Mouse (Mus musculus) thymus, postnatal 14 days (tissue): ENCODE results near the gene Rpl35.
"Not testable (repeated sequence)": the region's sequence is repeated elsewhere in the genome, so short reads cannot be mapped to it uniquely, and the experiment has no call there.

ENCODE experiments used
- DNase-seq: peaks from one replicate; pipeline ENCODE4 v3.0.0; 2021

The Rpl35 gene

DNA sequence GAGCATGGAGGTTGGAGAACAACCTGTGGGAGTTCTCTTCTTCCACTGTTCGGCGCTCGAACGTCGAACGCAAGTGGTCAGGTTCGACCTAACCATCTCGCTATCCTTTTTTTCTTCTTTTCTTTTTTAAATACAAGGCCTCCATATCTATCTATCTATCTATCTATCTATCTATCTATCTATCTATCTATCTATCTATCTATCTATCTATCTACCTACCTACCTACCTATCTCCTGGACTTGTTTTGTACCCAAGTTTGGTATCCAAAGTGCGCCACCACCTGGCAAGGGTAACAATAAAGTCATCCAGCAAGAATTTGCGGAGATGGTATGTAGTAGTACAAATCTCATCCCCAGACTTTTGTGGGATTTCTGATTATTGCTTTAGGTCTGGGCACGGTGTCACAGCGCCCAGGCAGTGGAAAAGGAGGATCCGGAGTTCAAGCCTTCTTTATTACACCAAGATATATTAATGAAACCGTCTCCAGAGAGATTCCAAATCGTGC lies at the start of gene Rpl35:
Gene Rpl35 (minus strand): TSS at position 51 of the 506 bp plus-strand sequence.
- peak; percentile 73 for DNase-seq

DNA sequence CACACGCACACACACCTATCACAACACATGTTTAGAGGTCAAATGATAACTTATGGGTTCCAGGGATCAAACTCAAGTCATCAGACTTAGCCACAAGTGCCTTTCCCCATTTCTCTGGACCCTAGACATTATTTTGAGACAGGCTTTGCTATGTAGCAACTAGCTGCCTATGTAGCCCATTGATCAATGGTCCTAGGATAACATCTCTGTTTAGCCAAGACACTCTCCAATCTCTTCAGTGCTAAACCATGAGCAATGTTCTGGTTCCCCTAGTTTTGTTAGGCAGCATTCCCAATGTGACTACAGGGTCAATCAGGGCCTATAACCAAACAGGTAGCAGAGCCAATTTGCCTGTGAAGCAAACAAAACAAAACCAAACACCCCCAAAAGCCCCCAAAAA lies 43.1 kb upstream of the Rpl35 start:
- no peak for DNase-seq

DNA sequence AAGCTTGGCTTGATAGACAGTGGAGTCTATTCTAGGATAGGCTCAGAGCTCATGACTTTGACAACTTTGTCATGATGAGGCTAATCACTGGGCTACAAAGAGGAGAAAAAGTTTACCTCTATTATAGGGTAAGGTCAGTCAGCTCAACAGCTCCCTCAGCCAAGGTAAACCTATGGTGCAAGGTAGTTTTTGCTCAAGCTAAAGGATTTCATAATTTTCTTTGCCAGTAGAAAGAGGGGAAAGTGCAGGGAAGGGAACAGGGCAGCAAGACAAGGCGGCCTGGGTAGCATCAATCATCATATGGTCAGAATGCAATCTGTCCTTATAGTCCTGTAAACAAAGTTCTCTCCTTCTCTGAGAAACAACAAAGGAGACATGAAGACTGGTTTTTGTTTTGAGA lies 34.8 kb upstream of the Rpl35 start:
- DNase-seq = no peak

DNA sequence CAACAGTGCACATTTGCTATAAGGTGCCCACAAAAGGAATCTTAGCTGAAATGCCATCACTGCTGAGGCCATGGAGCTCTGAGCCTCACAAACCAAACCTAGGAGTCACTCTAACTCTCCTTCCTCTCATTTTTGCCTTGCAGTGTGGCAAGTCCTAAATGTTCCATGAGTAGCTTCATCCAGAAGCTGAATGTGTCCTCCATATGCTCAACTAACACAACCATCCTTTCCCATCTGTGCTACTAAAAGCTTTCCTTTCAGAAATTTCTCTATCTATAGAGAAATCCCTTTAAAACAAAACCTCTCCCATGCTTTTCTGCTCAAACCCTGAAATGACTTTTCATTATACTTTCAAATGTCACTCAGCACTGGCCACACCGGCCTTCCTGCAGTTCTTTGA lies 26.2 kb upstream of the Rpl35 start:
- no peak for DNase-seq

DNA sequence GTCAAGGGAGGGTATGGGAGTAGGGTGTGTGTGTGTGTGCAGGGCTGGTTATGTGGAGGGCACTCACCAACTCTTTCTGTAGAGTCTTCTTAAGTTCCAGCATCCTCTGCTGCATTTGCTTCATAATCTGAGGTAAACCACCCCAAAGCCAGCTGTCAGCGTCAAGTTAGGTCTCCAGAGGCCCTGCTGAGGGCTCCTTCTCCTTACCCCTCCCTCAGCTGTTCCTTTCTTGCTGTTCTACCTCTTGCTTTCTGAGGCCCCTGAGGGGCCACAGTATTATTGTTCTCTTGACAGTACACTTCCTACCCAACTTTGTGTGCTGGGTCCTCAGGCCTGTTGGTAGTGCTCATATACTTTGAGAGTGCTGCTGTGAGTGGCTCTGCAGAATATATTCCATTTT lies 14.6 kb upstream of the Rpl35 start:
- no peak for DNase-seq

DNA sequence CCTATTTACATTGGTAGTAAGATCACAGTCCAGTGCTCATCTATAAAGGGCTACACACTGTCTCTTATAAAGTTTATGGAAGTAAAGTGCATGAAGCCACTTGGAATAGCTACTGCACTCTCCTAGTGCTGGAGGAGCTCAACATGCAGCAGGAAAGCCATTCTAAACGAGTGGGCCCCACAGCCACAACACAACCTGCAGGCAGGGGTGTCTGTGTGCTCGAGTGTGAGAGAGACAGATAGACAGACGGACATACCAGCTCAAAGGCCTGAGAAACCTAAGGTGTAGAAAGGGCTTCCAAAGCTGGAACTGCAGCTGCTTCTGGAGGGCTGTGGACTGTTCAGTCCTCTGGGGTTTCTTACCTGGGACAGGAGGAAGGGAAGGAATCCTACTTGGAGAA lies 11.2 kb upstream of the Rpl35 start:
- DNase-seq = no peak

DNA sequence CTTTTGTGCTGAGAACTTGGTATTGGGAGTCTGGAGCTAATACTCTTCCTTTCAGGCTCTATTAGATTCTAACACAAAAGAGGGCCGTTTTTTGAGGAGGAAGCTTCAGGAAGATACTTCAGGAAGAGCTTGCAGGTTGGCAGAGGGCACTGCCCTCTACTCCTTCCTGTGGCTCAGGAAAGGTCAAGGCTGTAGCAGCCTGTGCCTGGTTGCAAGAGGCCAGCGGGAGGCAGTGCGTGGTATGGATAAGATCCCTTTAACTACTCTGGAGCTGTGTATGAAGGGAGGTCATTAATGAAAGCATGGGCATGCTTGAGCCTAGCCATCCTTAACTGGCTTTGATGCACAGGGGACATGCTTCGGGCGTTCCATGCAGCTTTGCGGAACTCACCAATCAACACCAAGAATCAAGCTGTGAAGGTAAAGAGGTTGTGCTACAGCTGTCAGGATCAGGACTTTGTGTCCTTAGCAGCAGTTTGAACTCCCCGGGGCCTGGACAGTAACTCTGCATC lies 7.4 kb upstream of the Rpl35 start:
- no peak for DNase-seq

DNA sequence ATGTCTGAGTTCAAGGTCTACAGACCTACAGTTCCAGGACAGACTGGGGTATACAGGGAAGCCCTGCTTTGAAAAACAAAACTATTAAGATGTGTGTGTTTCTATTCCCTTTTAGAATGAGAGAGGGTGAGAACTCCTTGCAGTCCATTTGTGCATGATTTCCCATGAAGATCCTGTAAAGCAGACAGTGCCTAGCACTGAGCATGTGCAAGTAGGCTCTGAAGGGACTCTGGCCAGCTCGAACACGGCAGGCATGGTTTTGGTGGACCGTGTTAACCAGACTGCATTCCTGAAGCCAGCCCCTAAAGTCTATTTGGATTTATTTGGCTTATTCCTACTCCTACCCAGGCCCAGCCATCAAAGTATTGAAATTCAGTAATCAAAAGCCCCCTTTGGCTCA lies 6.5 kb upstream of the Rpl35 start:
- no peak for DNase-seq

DNA sequence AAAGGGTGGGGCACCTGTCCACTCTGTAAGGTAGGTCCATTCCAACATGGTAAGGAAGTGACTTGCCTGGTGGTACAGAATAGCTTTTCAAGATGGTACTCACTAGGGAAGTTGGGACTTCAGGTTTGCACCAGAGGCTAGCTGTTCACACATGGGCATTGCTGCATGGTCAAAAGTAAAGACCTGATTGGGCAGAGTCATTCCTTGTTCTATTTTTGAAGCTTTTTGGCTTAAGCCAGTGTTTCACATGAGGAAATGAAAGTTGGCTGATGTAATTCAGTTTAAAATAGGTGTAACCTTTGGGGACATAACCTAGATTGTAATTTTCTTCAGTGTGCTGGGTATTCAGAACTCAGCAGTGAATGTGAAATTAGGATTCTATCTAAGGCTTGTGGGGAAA lies 5.8 kb upstream of the Rpl35 start:
- no peak for DNase-seq

DNA sequence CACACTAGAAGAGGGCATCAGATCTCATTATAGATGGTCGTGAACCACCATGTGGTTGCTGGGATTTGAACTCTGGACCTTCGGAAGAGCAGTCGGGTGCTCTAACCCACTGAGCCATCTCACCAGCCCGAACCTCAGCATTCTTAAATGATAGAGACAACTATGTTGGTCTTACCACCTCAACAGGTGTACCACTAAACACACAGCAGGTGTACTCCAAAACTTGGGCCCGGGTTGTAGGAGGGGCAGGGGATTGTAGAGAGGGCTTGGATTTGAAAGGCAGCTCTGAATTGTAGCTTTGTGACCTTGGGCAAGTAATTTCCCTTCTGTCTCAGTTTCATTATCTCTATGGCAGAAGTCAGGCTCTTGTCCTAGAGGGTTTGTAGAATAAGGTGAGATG lies 4.7 kb upstream of the Rpl35 start:
- not testable (repeated sequence) for DNase-seq

DNA sequence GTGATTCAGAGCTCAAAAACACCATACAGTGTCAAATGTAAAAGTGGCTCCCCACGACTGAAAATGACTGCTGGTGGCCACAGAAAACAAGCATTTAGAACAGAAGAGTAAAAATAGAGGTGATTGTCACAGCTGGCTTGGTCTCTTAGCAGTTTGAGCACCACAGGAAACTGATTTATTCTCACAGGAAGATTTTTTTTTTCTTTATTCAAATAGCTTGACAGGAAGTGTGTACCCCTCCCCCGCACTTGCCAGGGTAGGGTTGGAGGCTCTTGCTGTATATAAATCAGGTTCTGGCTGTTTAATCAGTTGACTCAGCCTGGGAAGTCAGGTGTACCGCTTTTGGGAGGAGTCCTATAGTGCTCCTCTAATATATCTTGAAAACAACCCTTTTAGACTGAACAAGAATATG lies 3.5 kb upstream of the Rpl35 start:
- peak; percentile 85 for DNase-seq

DNA sequence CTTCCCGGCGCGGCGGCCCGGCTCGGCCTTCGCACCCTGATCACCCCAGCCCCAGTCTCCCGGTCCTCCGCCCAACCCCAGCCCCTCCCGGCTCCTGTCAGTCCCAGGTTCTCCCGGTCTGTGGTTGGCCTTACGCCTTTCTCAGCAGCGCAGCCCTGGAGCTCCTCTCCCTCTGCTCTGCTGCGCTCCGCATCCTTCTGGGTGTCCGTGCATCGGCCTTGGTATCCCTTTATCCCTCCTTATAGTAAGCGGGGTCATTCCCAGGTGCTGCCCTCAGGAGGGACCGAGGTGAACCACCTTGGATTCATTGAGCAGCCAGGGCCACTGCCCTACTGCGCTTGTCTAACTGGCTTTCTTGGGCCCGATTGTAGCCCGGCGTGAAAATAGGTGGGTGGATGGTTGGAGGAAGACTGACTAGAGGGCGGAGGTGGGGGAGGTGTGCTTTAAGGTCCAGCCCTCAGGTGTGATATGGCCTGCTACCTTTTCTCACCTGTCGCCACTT lies 3.0 kb upstream of the Rpl35 start:
- peak; percentile 49 for DNase-seq

DNA sequence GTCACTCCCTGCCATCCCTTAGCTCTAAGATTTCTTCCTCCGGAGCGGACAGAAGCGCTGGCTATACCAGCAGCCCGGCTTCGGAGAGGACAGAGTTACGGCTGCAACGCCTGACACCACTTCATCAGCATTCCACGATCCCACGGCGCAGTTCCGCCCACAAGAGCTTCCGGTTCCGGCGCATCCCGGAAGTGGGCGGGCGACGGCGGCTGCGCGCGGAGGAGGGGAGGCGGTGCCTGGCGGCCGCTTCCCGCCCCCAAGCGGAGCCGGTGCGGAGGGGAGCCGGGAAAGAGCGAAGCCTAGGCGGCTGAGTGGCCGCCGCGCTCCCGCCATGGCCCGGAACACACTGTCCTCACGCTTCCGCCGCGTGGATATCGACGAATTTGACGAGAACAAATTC lies 2.4 kb upstream of the Rpl35 start:
- DNase-seq = peak; percentile 96

DNA sequence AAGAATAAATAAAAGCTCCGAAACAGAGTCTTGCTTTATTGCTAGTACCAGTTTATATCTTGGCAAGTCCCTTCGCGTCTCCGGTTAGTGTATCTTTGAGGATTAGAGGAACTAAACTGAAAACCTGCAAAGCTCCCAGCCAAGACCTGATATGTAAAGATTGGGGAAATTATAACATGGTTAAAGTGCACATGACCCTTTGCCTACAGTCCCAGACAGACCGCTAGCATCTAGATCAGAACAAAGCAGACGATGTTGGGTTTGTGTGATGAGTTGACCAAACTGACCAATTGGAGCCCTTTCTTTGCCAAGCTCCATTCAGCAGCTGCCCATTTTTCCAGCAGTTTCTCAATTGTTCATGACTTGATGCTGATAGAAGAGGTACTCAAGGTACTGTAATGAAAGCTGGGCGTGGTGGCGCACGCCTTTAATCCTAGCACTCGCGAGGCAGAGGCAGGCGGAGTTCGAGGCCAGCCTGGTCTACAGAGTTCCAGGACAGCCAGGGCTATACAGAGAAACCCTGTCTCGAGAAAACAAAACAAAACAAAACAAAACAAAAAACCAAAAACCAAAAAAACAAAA lies 816 bp upstream of the Rpl35 start:
- no peak for DNase-seq

DNA sequence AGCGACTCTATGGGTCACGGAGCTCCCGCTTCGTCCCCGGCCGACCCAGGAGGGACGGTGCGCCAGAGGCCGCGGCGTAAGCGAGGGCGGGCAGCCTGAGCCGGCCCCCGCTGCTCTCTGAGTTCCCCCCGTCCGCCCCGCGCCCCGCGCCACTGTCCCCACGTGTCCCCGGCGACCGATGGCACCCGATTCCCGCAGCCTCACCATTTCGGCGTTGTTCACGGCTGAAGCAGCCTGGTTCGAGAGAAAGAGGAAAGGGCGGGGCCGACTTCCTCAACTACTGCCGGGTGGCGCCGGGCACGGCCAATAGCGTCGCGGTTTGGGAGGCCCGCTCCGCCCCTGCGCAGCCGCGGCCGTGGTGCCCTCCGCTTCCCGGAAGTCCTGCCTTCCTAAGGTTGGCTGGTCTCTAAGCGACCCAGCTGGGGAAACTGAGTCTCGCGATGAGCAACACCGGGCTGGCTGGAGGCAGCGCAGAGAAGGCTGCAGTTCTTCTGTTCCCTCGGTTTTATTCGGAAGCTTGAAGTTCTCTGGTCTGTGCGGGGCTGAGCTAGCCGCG lies 466 bp downstream of the Rpl35 start, which contains the start of gene Arpc5l:
Gene Arpc5l (plus strand): TSS at position 469 of the 556 bp plus-strand sequence.
- peak; percentile 94 for DNase-seq

DNA sequence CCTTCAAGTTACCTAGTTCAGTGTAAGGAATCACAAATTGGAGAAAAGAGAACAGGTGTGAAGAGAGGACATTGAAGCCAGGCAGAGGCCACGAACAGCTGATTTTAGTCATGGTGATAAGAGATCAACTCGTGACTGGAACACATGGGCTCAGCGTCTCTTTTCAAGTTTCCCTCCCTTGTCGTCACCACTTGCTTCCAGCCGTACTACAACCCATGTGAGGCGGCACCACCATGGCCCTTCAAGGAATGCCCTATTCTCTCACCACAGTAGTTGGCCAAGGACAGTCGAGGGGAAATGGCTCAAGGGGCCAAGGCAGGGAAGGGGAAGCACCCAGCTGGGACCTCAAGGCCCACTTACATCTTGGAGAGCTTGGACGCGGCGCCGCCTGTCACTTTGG lies 1.1 kb downstream of the Rpl35 start:
- DNase-seq = peak; percentile 35

DNA sequence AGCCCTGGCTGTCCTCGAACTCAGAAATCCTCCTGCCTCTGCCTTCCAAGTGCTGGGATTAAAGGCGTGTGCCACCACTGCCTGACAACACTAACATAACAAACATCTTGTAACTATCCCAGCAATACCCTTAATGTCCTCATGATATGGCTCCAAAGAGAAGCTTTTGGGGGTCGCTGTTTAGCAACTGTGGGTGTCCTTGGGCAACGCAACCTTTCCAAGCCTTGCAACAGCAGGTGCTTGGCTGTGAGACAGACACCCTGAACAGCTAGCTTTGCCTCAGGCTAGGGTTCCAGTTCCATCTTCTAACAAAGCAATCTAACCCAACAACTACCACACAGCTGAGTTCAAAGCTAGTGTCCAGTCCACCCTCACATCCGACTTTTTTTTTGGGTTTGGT lies 1.9 kb downstream of the Rpl35 start:
- no peak for DNase-seq

DNA sequence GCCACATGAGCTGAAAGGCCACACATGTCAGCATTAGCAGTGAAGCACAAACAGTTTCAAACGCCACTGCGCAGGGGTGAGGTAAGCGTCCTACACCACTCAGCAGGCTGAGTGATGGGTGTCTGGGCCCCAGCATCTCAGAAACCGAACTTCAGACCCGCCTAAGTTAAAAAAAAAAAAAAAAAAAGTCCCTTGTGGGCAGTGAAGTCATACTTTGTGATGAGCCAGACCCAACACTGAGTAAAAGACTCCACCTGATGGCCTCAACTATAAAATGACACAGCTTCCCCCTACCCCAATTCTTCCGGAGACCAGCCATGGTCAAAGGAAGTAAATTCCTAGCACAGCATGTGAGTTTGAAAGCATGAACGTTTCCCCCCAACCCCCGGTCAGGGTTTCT lies 2.3 kb downstream of the Rpl35 start:
- DNase-seq = no peak

DNA sequence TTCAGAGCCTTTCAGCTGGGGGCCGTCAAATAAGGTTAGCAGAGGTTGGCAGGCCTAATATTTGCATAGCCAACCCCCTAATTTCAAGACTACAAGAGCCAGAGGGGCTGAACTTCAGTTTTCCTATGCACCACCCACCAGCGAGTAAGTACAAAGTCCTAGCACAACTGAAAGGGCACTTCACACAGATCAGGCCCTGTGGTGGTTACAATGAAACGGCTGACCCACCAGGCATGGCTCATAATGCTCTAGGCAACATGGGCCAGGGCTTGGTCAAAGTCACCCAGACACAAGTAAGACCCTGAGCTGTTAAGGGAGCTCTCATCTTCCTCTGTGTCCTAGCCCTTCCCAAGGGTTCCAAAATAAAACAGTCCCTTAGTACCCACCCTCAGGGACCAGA lies 3.6 kb downstream of the Rpl35 start:
- DNase-seq = no peak

DNA sequence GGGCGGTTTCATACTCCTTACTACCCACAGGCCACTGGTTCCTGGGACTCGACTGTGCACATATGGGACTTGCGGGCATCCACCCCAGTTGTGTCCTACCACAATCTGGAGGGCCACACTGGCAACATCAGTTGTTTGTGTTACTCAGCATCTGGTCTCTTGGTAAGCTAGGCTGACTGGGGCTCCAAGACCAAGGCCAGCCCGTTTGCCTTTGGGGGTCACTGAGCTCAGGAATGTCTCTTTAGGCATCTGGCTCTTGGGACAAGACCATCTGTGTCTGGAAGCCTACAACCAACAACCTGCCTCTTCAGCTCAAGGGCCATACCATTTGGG lies 4.9 kb downstream of the Rpl35 start:
- DNase-seq = no peak

DNA sequence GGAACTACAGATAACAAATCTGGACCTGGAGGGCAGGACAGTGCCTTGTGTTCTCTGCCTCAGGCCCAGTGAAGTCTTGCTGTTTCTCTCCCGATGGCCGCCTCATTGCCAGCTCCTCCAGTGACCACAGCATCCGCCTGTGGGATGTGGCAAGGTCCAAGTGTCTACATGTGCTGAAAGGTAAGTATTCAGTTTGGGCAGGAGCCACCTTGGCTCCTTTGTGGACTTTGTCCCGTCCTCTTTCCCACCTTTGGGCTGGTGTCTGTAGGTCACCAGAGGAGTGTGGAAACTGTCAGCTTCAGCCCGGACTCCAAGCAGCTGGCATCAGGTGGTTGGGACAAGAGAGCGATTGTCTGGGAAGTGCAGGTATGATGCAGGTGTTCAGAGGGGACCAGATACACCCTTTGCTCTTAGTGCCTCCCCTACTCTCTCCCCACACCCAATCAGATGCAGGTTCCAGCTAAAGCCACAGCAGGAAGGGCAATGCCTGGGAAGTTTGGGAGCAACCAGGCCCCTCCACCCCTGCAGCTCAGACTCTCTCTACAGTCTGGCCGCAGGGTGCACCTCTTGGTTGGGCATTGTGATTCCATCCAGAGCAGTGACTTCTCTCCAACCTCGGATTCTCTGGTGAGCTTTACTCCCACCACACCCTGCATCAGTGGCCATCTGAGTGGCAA lies 5.4 kb downstream of the Rpl35 start:
- no peak for DNase-seq

DNA sequence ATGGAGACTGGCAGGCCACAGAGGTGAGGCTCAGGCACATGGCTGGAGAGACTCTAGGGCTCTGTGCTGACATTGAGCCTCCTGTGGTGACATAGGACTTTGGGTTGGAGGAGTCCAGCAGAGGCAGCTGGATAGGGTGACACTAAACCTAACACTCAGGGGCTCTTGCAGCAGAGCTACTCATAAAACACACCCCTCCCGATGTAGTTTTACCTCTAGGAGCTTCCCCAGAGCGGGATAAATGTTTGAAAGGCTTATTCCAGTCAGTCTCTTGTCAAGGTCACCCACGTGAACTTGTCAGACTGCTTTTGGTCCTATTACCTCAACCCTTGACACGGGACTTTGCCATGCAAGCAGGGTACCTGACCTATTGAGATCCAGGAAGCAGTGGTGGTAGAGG lies 6.0 kb downstream of the Rpl35 start:
- DNase-seq = no peak

DNA sequence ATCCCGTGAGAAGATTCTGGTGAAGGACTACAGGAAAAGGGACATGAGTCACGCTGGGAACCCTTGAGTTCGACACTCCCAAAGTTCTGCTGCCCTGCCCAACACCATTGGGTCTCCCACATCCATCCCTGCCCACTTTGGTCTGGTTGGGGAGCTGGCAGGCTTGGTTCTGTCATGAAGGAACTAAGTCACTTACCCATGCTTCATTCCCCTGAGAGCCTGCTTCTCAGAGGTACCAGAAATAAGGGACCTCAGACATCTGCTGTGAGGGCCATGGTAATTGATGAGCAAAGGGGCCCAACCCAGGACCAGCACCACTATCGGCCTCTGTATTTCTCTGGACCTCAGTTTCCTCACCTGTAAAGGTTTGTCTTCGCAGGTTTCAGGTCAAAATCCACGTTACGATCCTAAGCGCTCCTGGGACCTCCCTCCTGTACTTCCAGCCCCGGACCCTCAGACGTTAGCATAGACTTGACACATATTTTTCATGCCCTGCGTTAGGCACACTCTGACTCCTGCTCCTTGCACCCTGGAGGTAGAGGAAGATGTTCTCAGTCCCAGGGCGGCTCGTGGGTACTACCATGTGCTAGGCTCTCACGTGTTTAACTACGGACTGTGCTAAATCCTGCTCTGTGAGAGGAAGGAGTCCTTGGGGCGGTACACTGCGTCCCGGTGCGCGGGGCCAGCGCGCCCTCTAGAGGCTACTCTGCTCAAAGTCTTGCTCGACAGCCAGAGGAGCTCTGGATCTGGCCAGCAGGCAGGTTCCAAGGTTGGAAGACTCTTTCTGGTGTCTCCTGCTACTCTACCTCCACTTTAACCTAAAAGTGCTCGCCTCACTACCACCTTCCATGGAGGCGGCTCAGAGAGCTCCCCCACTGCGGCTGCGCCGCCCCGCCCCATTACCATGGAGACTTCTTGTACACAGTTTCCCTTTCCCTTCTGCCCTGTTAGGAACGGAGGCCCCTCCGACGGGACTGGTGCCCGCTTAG lies 7.7 kb downstream of the Rpl35 start, which contains the start of gene Wdr38:
Gene Wdr38 (plus strand): TSS at position 91 of the 989 bp plus-strand sequence.
- peak; percentile 88 for DNase-seq
